Mouse (Mus musculus): ENCODE results near the gene Lingo1.

Gene Lingo1

GRCm38 (mm10) chr9:56592639-56593038, 203.6 kb downstream of the Lingo1 start:
- DNase-seq: no peak

GRCm38 (mm10) chr9:56591248-56591888, 204.9 kb downstream of the Lingo1 start:
- no peak for DNase-seq

GRCm38 (mm10) chr9:56589762-56590161, 206.5 kb downstream of the Lingo1 start:
- DNase-seq: no peak

GRCm38 (mm10) chr9:56584043-56584424, 212.2 kb downstream of the Lingo1 start:
- no peak for DNase-seq

- DNase-seq: no peak
Observed at GRCm38 (mm10) chr9:56583139-56584042, 212.9 kb downstream of the Lingo1 start.

GRCm38 (mm10) chr9:56582628-56583027, 213.6 kb downstream of the Lingo1 start:
- DNase-seq: no peak

DNA sequence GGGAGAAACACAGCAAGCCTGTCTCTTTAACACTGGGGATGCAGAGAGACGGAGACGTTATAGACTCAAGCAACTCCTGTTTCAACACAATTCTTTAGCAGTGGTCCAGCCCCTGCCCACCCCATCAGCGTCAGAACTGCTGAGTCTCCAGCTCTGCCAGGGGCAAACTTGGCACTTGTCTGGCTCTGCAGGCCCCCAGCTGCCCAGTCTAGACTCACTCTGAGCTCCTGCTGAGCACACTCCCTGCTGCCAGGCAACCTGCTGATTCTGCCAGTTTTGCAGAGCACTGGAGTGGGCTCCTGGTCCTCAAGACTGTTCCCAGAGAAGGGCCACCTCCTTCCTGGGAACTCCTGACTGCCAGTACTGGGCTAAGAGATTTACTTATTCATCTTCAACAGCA, 214.6 kb downstream of the Lingo1 start:
- no peak for DNase-seq

GRCm38 (mm10) chr9:56581016-56581415, 215.3 kb downstream of the Lingo1 start:
- no peak for DNase-seq

DNA sequence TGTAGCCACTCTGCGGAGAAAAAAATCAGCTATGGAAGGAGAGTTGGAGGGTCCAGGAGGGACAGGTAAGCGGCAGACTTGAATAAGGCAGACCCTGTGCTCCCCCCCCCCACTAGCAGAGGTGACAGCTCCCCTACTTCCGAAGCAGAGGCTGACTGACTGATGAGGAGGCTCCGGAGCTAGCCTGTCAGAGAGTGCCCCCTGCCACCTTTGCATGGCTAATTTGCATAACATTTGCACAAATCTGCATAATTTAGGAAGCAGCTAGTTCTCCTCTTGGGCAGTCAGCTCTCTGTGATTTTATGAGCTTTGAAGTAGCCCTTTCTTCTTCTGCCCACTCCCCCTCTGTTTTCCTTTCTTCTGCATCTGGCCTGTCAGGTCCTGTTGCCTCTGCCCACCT, 216.2 kb downstream of the Lingo1 start:
- no peak for DNase-seq

- no peak for DNase-seq
Observed at GRCm38 (mm10) chr9:56577405-56577804, 218.9 kb downstream of the Lingo1 start.

- peak; percentile 49 to 63 for DNase-seq
Observed at GRCm38 (mm10) chr9:56572534-56573479, 223.5 kb downstream of the Lingo1 start.
